Mouse (Mus musculus) cerebellum, adult 2 months (tissue): ENCODE data around the gene Fcrla. TPM values are rescaled to one million over a fixed set of nuclear protein-coding genes. Genes with fewer than 3 reads are reported as not detected.
A peak's percentile ranks its signal among the peaks of the same experiment; 100 is the strongest.

ENCODE experiments used
- DNase-seq, 2 experiments: peaks; one replicate each; pipeline ENCODE4 v3.0.0; 2021
- H3K27ac ChIP-seq: fragments of 200-500 bp; 2 replicates; pipeline ENCODE4 v1.5.1; 2012; ENCODE audit warnings: low read length, control low read depth, inconsistent platforms; ENCODE audit not compliant: insufficient read depth
- H3K27me3 ChIP-seq: fragments of 200-500 bp; 2 replicates; pipeline ENCODE4 v1.6.1; 2012; ENCODE audit warnings: inconsistent platforms, mild to moderate bottlenecking, low read length, moderate library complexity; ENCODE audit not compliant: control insufficient read depth, insufficient read depth
- H3K4me1 ChIP-seq: fragments of 200-500 bp; 2 replicates; pipeline ENCODE4 v1.6.1; 2011; ENCODE audit warnings: low read length; ENCODE audit not compliant: control insufficient read depth, insufficient read depth
- H3K4me3 ChIP-seq: fragments of 200-500 bp; replicated peaks from 2 replicates; pipeline ENCODE3; 2011; ENCODE audit warnings: mild to moderate bottlenecking, low read depth, low read length, control low read depth; ENCODE audit not compliant: insufficient read depth
- CTCF ChIP-seq: fragments of 200-500 bp; IDR thresholded peaks from 2 replicates; pipeline ENCODE4 v1.5.1; 2011; ENCODE audit warnings: low read depth, mild to moderate bottlenecking, control low read depth, low read length, moderate library complexity, borderline replicate concordance; ENCODE audit not compliant: insufficient read depth
- POLR2A ChIP-seq: fragments of 200-500 bp; IDR thresholded peaks from 2 replicates; pipeline ENCODE4 v1.6.1; 2011; ENCODE audit warnings: low read length, control low read depth, borderline replicate concordance; ENCODE audit not compliant: insufficient read depth
- WGBS: fragments of 180-500 bp; shearing (Covaris S2); methylation state at CpG from one replicate; pipeline ENCODE4 v1.1.7; 2018; 5-methylcytosine and 5-hydroxymethylcytosine counted together
- polyA plus RNA-seq: library from polyadenylated mRNA; depleted of rRNA; stranded (reverse); fragments of >200 nt; gene quantifications from 2 replicates; pipeline ENCODE4 v1.2.3, GENCODE M21; 2012

Gene Fcrla
- polyA plus RNA-seq, 1 experiment, result 0.23 TPM

- WGBS, result 85% methylated on average over 5 of the region's 5 CpGs
- TF ChIP-seq CTCF (no peak), POLR2A (no peak)
- no peaks in the 10 kb centered on the region for H3K27me3 ChIP-seq
- H3K27ac ChIP-seq, result no peak overlapping the region
- H3K4me3 ChIP-seq, result no peak overlapping the region
- H3K4me1 ChIP-seq, result no peaks in the 10 kb centered on the region
- no peak for DNase-seq
Observed at GRCm38 (mm10) chr1:170903485-170903884, 23.9 kb downstream of the Fcrla start.

DNA sequence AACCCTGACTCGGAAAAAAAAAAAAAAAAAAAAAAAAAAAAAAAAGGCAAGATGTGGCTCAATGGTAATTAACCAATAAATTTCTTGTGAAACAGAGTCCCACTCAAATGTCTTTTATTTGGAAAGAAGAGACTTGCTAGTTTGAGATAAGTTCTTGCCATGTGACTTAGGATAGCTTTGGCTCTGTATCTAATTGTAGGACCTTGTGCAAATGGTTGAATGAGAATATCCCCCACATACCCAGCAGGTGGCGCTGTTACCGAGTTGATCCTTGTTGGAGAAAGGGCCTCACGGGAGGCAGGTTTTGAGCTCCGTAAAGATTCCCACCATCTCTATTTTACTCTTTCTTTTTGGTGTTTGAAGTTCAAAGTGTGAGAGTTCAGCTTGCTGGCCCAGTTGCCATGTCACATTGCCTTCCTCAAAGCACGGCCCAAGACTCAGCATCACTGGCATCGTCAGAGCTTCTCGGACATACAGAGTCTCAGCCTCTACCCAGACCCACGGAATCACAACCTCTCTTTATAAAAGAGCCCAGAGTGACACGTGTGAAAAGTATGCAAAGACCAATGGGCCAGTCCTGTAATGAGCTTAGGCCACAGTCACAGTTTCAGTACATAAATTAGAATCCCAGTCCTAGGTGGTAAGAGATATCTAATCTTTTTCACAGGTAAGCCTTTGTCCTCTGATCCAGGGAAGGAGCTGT is 25.7 kb downstream of the Fcrla start:
- H3K27ac ChIP-seq, result no peak overlapping the region
- TF ChIP-seq POLR2A, result no peak
- TF ChIP-seq CTCF, result peak; percentile 77
- H3K4me3 ChIP-seq, result peak overlapping the region; percentile 6
- peak; percentile 75 to 85 for DNase-seq
- no peaks in the 10 kb centered on the region for H3K27me3 ChIP-seq
- 30% methylated on average over 10 of the region's 10 CpGs for WGBS
- H3K4me1 ChIP-seq, result no peaks in the 10 kb centered on the region

- Histone ChIP-seq H3K4me1 (no peaks in the 10 kb centered on the region), H3K27ac (no peak overlapping the region), H3K27me3 (no peaks in the 10 kb centered on the region), H3K4me3 (peak overlapping the region; percentile 1)
- peak in 1 of 2 experiments; percentile 36 for DNase-seq
- WGBS, result 31% methylated on average over 10 of the region's 10 CpGs
- no peak for TF ChIP-seq POLR2A
- TF ChIP-seq CTCF, result peak; percentile 37; the same call in 1 of the 2 replicates
Observed at GRCm38 (mm10) chr1:170900799-170901467, 26.4 kb downstream of the Fcrla start.

- no peak for TF ChIP-seq CTCF
- TF ChIP-seq POLR2A, result no peak
- Histone ChIP-seq H3K27ac (no peak overlapping the region), H3K4me3 (no peak overlapping the region), H3K27me3 (no peaks in the 10 kb centered on the region), H3K4me1 (no peaks in the 10 kb centered on the region)
- WGBS, result 76% methylated on average over 16 of the region's 16 CpGs
- no peak for DNase-seq
Observed at GRCm38 (mm10) chr1:170898413-170899075, 28.8 kb downstream of the Fcrla start.

DNA sequence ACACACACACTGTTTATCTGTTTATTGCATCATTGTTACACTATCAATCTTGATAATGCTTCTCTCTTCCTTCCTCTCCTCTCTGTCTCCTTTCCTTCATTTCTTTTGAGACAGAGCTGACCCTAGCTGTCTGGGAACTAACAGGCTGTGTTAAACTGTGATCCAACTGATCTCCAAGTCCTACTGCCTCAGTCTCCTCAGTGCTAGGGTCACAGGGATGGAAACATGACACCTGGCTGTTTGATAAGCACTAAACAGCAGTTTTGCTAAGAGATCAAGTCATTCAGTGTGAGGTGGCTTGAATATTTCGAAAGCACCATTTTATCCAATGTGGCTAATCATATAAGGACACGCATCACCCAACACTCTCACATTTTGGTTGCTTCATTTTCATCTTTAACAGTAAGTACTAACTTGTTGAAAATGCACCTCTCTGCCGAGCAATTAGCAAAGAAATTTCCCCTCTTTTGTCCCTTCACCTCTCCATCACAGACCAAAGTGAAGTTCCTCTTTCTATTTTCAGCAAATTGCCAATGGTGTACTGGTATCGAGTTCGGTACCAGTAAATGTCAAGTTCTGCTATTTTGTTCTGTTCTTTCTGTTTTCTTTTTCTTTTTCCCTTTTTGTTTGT is 30.6 kb downstream of the Fcrla start:
- TF ChIP-seq CTCF, result no peak
- no peak for TF ChIP-seq POLR2A
- 79% methylated on average over 5 of the region's 5 CpGs for WGBS

GRCm38 (mm10) chr1:170894603-170895602 is 32.5 kb downstream of the Fcrla start:
- 67% methylated on average over 9 of the region's 9 CpGs for WGBS

More for the DNA sequence above, 30.6 kb downstream of the Fcrla start:
- Histone ChIP-seq H3K4me3 (no peak overlapping the region), H3K27me3 (no peaks in the 10 kb centered on the region), H3K27ac (no peak overlapping the region), H3K4me1 (no peaks in the 10 kb centered on the region)
- no peak for DNase-seq

DNA sequence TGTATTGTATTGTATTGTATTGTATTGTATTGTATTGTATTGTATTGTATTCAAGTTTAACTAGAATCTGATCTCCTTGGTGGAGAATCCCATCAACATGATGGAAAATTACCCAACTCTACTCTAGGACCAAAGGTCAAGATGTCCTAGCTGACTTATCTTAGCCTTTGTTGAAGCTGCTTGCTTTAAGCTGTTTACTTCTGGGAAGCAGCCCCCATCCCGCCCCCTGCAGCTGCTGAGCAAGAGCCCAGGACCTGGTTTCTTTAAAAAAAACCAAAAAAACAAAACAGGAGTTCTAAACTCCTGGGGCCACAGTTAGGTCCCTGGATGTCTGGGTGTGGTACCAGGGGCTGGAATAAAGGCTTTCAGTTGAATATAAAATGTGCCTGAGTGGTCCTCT is 35.1 kb downstream of the Fcrla start:
- WGBS, result 39% methylated on average over 1 of the region's 1 CpGs
- DNase-seq, result no peak
- H3K27ac ChIP-seq, result no peak overlapping the region
- no peaks in the 10 kb centered on the region for H3K27me3 ChIP-seq
- no peak for TF ChIP-seq CTCF
- no peak for TF ChIP-seq POLR2A
- H3K4me1 ChIP-seq, result no peaks in the 10 kb centered on the region
- H3K4me3 ChIP-seq, result no peak overlapping the region

More at GRCm38 (mm10) chr1:170894603-170895602, 32.5 kb downstream of the Fcrla start:
- peak in 1 of 2 experiments; percentile 36 for DNase-seq
- TF ChIP-seq CTCF (peak; percentile 29; the same call in 1 of the 2 replicates), POLR2A (no peak)
- Histone ChIP-seq H3K27me3 (no peaks in the 10 kb centered on the region), H3K4me1 (no peaks in the 10 kb centered on the region), H3K4me3 (no peak overlapping the region), H3K27ac (no peak overlapping the region)
